Mouse (Mus musculus) neural tube, embryonic 15.5 days (tissue): ENCODE data around the gene Cd2bp2. TPM values are rescaled to one million over a fixed set of nuclear protein-coding genes. Genes with fewer than 3 reads are reported as not detected.
"Not testable (repeated sequence)": the region's sequence is repeated elsewhere in the genome, so short reads cannot be mapped to it uniquely, and the experiment has no call there.

Source experiments
- ATAC-seq: fragments of 200-750 bp; cut with Nextera tagmentation; 2 replicates; pipeline ENCODE4 v1.8.0; 2017; ENCODE audit warnings: mild to moderate bottlenecking, moderate TSS enrichment, moderate library complexity; ENCODE audit not compliant: low FRiP score
- H3K27ac ChIP-seq: fragments of 300-500 bp; sonication (generic); replicated peaks from 2 replicates; pipeline ENCODE4 v1.5.1; 2015; ENCODE audit warnings: mild to moderate bottlenecking, inconsistent platforms
- H3K27me3 ChIP-seq: fragments of 300-500 bp; sonication (generic); replicated peaks from 2 replicates; pipeline ENCODE4 v1.6.1; 2015; ENCODE audit warnings: inconsistent platforms
- H3K36me3 ChIP-seq: fragments of 300-500 bp; sonication (generic); 2 replicates; pipeline ENCODE4 v1.6.1; 2015; ENCODE audit warnings: inconsistent platforms
- H3K4me1 ChIP-seq: fragments of 300-500 bp; sonication (generic); 2 replicates; pipeline ENCODE4 v1.6.1; 2015; ENCODE audit warnings: inconsistent platforms
- H3K4me2 ChIP-seq: fragments of 300-500 bp; sonication (generic); 2 replicates; pipeline ENCODE4 v1.6.1; 2015; ENCODE audit warnings: inconsistent platforms, mild to moderate bottlenecking, moderate library complexity
- H3K4me3 ChIP-seq: fragments of 300-500 bp; sonication (generic); replicated peaks from 2 replicates; pipeline ENCODE4 v1.5.1; 2015; ENCODE audit warnings: mild to moderate bottlenecking, inconsistent platforms
- H3K9ac ChIP-seq: fragments of 300-500 bp; sonication (generic); replicated peaks from 2 replicates; pipeline ENCODE4 v1.6.1; 2015; ENCODE audit warnings: mild to moderate bottlenecking, inconsistent platforms
- H3K9me3 ChIP-seq: fragments of 300-500 bp; sonication (generic); replicated peaks from 2 replicates; pipeline ENCODE4 v1.6.1; 2016; ENCODE audit warnings: inconsistent platforms
- WGBS: fragments of 180-500 bp; shearing (Covaris S2); methylation state at CpG from one replicate; pipeline ENCODE4 v1.1.7; 2015; ENCODE audit warnings: mixed read lengths; 5-methylcytosine and 5-hydroxymethylcytosine counted together
- polyA plus RNA-seq: library from polyadenylated mRNA; unstranded; fragments of >200 nt; fragmentation: Nextera tagmentation; extraction: Ambion mirVana; gene quantifications from 2 replicates; pipeline ENCODE4 v1.2.1, GENCODE M21; 2015

Gene Cd2bp2
- polyA plus RNA-seq, 1 experiment from 2014 or later = 64.2 TPM

DNA sequence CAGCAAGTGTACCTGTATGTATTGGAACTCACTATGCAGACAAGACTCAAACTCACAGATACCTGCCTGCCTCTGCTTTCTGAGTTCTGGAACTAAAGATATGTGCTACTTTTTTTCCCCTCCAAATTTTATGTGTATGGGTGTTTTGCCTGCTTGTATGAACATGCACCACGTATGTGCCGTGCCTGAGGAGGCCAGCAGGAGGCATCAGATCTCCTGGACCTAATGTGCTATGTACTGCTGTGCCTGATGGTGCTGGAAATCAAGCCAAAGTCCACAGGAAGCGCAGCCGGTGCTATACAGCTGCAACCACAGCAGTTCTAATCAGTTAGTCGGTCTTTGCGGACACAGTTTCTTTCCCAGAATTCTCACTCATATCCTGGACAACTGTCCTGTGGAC lies 12.0 kb downstream of the Cd2bp2 start:
- H3K9ac ChIP-seq = no peak overlapping the region
- no peak overlapping the region for H3K27ac ChIP-seq
- no peaks in the 10 kb centered on the region for H3K4me1 ChIP-seq
- H3K27me3 ChIP-seq = no peaks in the 10 kb centered on the region
- H3K9me3 ChIP-seq = no peaks in the 10 kb centered on the region
- no peaks in the 10 kb centered on the region for H3K36me3 ChIP-seq
- ATAC-seq = no peak
- no peak overlapping the region for H3K4me2 ChIP-seq
- WGBS = 79% methylated on average over 6 of the region's 6 CpGs
- no peak overlapping the region for H3K4me3 ChIP-seq

DNA sequence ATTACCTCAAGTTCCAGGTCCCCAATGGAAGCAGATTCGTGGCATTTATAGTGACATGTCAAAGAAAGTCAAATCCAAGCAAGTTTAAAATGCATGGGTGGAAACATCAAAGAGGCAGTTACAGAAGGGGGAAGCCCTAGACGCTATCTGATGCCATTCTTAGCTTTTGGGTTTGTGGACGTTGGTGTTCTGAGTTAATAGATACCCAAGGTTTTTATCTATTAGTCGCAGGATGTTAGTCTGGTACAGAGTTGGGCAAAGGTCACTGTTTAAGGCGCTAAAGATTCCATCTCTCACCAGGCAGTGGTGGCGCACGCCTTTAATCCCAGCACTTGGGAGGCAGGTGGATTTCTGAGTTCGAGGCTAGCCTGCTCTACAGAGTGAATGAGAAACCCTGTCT lies 12.5 kb downstream of the Cd2bp2 start:
- Histone ChIP-seq H3K9me3 (no peaks in the 10 kb centered on the region), H3K27ac (no peak overlapping the region), H3K27me3 (no peaks in the 10 kb centered on the region), H3K4me3 (no peak overlapping the region), H3K4me1 (no peaks in the 10 kb centered on the region), H3K36me3 (no peaks in the 10 kb centered on the region), H3K4me2 (no peak overlapping the region), H3K9ac (no peak overlapping the region)
- no peak for ATAC-seq
- 83% methylated on average over 8 of the region's 8 CpGs for whole genome bisulfite sequencing

DNA sequence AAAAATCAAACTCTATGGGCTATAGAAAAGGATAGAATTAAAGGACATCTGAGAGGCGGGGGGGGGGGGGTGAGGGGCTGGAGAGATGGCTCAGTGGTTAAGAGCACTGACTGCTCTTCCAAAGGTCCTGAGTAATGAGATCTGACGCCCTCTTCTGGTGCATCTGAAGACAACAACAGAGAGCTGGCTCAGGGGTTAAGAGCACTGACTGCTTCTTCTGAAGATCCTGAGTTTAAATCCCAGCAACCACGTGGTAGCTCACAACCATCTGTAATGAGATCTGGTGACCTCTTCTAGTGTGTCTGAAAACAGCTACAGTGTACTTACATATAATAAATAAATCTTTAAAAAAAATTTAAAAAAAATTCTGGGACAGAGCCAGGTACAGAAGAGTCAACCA lies 14.1 kb downstream of the Cd2bp2 start:
- H3K27me3 ChIP-seq, ATAC-seq: not testable (repeated sequence)
- WGBS = 42% methylated on average over 3 of the region's 3 CpGs

DNA sequence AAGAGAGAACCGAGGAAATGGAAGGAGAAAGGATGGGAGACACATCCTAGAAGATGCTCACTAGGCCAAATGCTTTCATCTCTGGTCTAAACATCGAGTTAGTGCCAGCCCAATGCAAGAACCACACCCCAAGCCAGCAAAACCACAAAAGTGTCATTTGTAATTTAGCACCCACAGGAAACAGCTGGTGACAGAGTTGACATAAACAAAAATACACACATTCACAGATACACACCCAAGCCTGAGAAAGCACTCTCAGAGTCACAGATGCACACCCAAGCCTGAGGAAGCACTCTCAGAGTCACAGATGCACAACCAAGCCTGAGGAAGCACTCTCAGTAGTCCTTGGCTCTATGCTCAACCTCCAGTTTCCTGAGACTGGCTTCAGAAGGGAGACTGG lies 15.1 kb downstream of the Cd2bp2 start:
- H3K36me3 ChIP-seq = no peaks in the 10 kb centered on the region
- H3K4me2 ChIP-seq = no peak overlapping the region
- H3K4me3 ChIP-seq = no peak overlapping the region
- H3K27ac ChIP-seq = no peak overlapping the region
- WGBS = 79% methylated on average over 2 of the region's 2 CpGs
- no peaks in the 10 kb centered on the region for H3K9me3 ChIP-seq
- H3K9ac ChIP-seq = no peak overlapping the region
- no peak for ATAC-seq
- H3K4me1 ChIP-seq = no peaks in the 10 kb centered on the region
- H3K27me3 ChIP-seq = no peaks in the 10 kb centered on the region

More for the DNA sequence above, 14.1 kb downstream of the Cd2bp2 start:
- H3K4me1 ChIP-seq, H3K36me3 ChIP-seq, H3K9me3 ChIP-seq, H3K4me3 ChIP-seq, H3K9ac ChIP-seq, H3K27ac ChIP-seq, H3K4me2 ChIP-seq: not testable (repeated sequence)

DNA sequence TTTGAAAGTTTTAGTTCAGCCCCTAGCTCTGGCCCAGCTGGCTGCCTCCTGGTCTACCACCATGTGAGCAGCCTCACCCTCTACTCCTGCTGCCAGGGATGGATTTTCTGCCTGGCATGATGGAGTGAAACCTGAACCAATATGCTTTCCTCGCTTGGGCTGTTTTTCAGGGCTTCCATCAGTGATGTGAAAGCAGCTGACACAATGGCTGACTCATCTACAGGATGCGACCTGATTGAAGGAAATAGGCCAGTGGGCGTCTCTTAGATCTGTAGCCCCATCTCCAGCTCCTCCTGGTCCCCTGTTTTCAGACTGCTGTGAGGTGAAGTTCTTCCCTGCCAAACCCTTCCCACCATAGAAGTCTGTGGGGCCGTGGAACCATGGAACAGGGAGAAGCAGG lies 18.9 kb downstream of the Cd2bp2 start:
- WGBS = 76% methylated on average over 4 of the region's 4 CpGs

DNA sequence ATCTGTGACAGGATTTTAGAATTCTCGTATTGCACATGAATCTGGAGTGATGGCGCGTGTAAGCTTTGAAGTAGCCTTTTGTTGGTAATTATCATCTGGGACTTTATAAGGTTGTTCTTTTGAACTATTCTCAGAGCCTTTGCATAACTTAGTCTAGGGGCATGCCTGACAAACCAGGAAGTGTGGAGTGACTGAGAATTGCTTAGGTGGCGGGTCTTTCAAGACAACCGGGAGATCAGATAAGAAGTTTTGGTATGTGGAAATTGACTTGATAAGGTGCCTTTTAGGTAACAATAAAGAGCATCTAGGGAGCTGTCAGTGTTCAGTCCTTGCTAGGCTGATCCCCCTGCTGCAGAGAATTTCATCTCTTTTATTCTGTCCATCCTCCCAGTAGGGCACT lies 29.3 kb downstream of the Cd2bp2 start:
- Histone ChIP-seq H3K4me3 (no peak overlapping the region), H3K4me1 (no peaks in the 10 kb centered on the region), H3K4me2 (no peak overlapping the region), H3K27me3 (no peaks in the 10 kb centered on the region), H3K27ac (no peak overlapping the region), H3K36me3 (no peaks in the 10 kb centered on the region), H3K9me3 (no peaks in the 10 kb centered on the region), H3K9ac (no peak overlapping the region)
- WGBS = 94% methylated on average over 5 of the region's 5 CpGs
- ATAC-seq = no peak

More for the DNA sequence above, 18.9 kb downstream of the Cd2bp2 start:
- Histone ChIP-seq H3K27me3 (no peaks in the 10 kb centered on the region), H3K4me1 (no peaks in the 10 kb centered on the region), H3K9ac (no peak overlapping the region), H3K4me3 (no peak overlapping the region), H3K27ac (no peak overlapping the region), H3K36me3 (no peaks in the 10 kb centered on the region), H3K4me2 (no peak overlapping the region), H3K9me3 (no peaks in the 10 kb centered on the region)
- ATAC-seq = no peak

DNA sequence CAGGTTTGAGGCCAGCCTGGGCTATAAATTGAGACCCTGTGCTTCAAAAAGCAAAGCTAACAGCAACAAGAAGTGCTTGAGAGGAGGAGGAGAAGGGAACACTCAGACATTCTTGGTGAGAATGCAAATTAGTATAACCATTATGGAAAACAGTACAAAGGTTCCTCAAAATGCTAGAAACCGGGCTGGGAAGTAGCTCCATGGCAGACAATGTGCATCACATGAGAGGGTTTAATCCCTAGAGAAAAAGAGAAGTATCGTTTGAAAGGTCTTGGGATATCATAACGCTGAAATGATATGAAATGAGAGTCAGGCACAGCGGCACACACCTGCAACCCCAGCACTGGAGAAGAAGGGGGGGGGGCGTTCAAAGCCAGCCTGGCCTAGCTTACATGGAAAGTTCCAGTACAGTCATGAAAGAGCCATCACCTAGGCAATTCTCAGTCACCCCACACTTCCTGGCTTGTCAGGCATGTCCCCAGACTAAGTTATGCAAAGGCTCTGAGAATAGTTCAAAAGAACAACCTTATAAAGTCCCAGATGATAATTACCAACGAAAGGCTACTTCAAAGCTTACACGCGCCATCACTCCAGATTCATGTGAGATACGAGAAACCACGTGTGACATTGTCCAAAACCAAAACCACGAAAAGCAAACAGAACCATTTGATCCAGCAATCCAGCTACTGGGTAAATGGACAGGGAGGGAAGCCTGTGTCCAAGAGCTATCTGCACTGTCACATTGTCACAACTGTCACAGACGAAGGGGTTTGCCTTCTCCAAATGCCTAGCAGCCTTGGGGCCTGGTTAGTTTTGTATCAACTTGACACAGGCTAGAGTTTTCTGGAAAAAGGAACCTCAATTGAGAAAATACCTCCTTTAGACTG lies 30.0 kb downstream of the Cd2bp2 start:
- no peak overlapping the region for H3K4me3 ChIP-seq
- H3K4me2 ChIP-seq = no peak overlapping the region
- H3K27me3 ChIP-seq = no peaks in the 10 kb centered on the region
- no peaks in the 10 kb centered on the region for H3K9me3 ChIP-seq
- no peaks in the 10 kb centered on the region for H3K36me3 ChIP-seq
- no peak overlapping the region for H3K9ac ChIP-seq
- no peak overlapping the region for H3K27ac ChIP-seq
- no peak for ATAC-seq
- H3K4me1 ChIP-seq = no peaks in the 10 kb centered on the region
- 90% methylated on average over 12 of the region's 12 CpGs for WGBS

DNA sequence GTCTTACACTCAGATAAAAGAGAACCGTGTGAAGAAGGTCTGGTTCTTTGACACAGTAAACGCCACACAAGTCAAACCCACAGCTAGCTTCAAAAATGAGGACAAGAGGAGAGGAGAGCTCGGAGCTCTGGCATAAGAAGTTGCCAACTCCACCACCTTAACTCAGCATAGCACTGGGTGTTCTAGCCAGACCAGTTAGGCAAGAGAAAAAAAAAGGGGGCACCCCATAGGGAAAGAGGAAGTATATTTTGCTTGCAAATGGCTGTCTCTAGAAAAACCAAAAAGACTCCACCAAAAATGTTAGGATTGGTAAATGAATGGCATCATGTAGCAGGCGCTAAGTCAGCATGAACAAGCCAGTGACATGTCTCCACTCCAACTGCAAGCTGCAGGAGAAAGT lies 31.8 kb downstream of the Cd2bp2 start:
- no peak overlapping the region for H3K9ac ChIP-seq
- no peaks in the 10 kb centered on the region for H3K27me3 ChIP-seq
- H3K4me2 ChIP-seq = no peak overlapping the region
- no peak overlapping the region for H3K27ac ChIP-seq
- ATAC-seq = no peak
- H3K4me3 ChIP-seq = no peak overlapping the region
- no peaks in the 10 kb centered on the region for H3K36me3 ChIP-seq
- no peaks in the 10 kb centered on the region for H3K9me3 ChIP-seq
- no peaks in the 10 kb centered on the region for H3K4me1 ChIP-seq
- 86% methylated on average over 4 of the region's 4 CpGs for WGBS

DNA sequence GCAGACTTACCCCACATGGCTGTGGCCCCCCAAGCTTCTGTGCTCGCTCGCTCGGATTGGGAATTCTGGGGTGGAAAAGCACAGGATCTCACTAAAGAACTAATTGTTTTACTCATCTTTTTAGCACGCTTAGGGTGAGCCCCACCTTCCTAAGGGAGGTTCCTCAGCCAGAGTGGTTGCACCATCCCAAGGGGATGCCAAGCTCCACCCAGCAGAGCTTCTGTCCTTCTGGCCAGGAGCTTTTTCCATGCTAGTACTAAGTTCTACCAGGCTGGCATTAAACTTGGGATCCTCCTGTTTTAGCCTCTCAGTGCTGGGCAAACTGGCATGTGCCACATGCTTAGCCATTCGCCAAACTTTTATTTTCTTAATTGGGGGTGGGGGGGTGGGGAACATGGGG lies 33.3 kb downstream of the Cd2bp2 start:
- no peak for ATAC-seq
- 84% methylated on average over 5 of the region's 5 CpGs for WGBS
- no peak overlapping the region for H3K9ac ChIP-seq

DNA sequence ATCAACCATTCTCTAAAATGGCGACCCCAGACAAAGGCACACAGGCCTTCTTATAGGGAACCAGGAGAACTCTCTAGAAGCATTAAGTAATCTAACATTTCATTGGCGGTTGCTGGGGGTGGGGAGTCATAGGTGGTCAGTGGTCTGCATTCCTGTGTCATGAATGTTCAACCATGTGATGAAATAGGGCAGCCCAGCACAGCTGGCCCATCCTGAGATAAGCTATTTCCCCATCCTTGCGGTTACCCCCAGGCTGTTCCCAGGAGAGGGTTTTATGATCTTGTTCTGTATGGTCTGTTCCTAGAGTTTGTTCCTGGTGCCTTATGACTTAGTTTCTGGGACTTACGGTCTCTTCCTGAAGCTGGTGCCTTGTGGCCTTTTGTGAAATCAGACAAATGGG lies 38.3 kb downstream of the Cd2bp2 start:
- no peak overlapping the region for H3K27ac ChIP-seq
- H3K9me3 ChIP-seq = no peaks in the 10 kb centered on the region
- H3K4me1 ChIP-seq = no peaks in the 10 kb centered on the region
- H3K4me2 ChIP-seq = no peak overlapping the region
- 90% methylated on average over 4 of the region's 4 CpGs for WGBS
- H3K27me3 ChIP-seq = no peaks in the 10 kb centered on the region
- H3K36me3 ChIP-seq = no peaks in the 10 kb centered on the region
- ATAC-seq = no peak
- no peak overlapping the region for H3K4me3 ChIP-seq
- no peak overlapping the region for H3K9ac ChIP-seq

More for the DNA sequence above, 33.3 kb downstream of the Cd2bp2 start:
- H3K36me3 ChIP-seq = no peaks in the 10 kb centered on the region
- H3K4me3 ChIP-seq = no peak overlapping the region
- no peaks in the 10 kb centered on the region for H3K9me3 ChIP-seq
- no peaks in the 10 kb centered on the region for H3K4me1 ChIP-seq
- no peak overlapping the region for H3K27ac ChIP-seq
- no peak overlapping the region for H3K4me2 ChIP-seq
- H3K27me3 ChIP-seq = no peaks in the 10 kb centered on the region

DNA sequence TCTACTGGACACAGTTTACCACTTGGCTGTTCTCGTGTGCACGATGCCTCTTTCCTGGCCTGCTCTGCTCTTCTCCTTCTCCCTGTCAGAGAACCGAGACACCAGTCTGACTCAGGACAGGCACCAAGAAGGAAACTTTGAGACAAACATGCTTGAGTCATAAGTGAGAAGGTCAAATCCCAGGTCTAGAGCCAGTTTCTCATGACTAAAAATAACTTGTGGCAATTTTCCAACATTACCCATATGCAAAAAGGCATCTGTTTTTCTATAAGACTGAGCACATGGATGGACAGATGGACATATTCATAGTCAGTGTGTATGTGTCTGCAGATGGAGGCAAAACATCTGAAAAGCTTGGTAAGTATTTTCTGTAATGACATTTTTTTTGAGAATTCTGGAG lies 42.4 kb downstream of the Cd2bp2 start:
- H3K27me3 ChIP-seq = no peaks in the 10 kb centered on the region
- 84% methylated on average over 3 of the region's 3 CpGs for WGBS

DNA sequence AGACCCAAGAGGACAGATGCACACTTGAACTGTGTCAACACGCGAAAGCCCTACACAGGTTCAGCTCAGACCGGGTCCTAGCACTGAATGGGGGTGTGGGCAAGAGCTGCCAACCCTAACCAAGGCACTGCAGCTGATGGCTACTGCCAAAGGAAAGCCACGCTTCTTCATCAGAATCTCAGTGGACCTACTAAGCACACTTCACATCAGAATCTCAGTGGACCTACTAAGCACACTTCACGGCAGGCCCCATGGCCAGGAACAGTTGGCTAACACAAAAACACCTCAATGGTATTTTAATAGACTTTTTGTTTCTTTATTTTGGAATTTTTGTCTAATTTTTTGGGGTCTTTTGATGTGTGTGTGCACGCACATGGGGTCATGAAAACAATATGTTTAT lies 43.4 kb downstream of the Cd2bp2 start:
- no peak overlapping the region for H3K4me3 ChIP-seq
- H3K27me3 ChIP-seq = no peaks in the 10 kb centered on the region
- 91% methylated on average over 6 of the region's 6 CpGs for WGBS
- no peak overlapping the region for H3K27ac ChIP-seq
- no peaks in the 10 kb centered on the region for H3K36me3 ChIP-seq
- no peak for ATAC-seq
- no peak overlapping the region for H3K9ac ChIP-seq
- H3K4me1 ChIP-seq = no peaks in the 10 kb centered on the region
- no peak overlapping the region for H3K4me2 ChIP-seq
- H3K9me3 ChIP-seq = no peaks in the 10 kb centered on the region

More for the DNA sequence above, 42.4 kb downstream of the Cd2bp2 start:
- H3K36me3 ChIP-seq = no peaks in the 10 kb centered on the region
- no peak overlapping the region for H3K27ac ChIP-seq
- no peak overlapping the region for H3K9ac ChIP-seq
- ATAC-seq = no peak
- H3K4me1 ChIP-seq = no peaks in the 10 kb centered on the region
- no peak overlapping the region for H3K4me2 ChIP-seq
- no peaks in the 10 kb centered on the region for H3K9me3 ChIP-seq
- H3K4me3 ChIP-seq = no peak overlapping the region
